Mouse (Mus musculus) naive thymus-derived CD4-positive, alpha-beta T cell, adult 2 months (primary cell): ENCODE data around the gene 1700086D15Rik.

Experiments used
- DNase-seq: peaks from one replicate; pipeline ENCODE4 v3.0.0-alpha.2; 2011; ENCODE audit warnings: low read depth

The 1700086D15Rik gene

DNA sequence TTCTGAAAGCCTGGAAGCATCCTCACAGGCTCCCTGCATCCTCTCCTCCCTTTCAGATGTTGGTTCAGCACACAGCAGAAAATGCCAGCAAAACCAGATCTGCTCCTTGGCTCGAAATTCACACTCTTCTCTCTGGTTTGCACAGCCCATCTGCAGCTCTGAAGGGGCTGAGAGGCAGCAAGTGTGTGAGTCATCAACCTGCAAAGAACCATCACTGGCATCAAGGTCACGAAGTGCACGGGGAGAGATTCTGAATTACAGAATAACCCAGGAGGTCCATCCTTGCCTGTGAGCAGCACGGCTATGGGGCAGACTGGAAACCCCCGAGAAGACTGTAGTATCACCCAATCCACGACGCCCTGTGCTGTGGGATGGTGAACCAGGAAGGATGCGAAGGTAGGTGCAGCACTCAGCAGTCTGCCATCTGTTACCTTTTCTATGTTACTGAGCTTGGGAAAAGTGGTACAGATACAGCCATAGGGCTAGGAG lies 24.4 kb downstream of the 1700086D15Rik start:
- no peak for DNase-seq

DNA sequence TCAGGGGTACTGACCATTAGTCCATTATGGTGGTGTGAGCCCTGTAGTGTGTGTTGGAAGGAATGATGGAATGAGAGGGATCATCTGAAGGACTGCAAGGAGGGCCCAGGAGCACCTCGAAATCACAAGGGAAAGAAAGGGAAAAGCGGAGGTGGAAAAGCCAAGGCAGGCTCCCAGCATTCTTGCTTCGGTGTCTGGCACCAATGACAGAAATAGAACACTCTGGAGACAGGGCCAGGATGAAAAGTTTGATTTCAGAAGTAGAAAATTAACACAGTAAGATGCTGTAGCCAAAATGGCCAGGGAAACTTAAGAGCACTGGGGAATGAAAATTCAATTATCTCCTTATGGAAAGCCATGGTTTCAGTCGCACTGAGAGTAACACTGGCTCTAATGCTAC lies 26.0 kb downstream of the 1700086D15Rik start:
- no peak for DNase-seq

GRCm38 (mm10) chr11:65129110-65129509 lies 30.6 kb downstream of the 1700086D15Rik start:
- DNase-seq, result no peak

GRCm38 (mm10) chr11:65128666-65129065 lies 31.0 kb downstream of the 1700086D15Rik start:
- DNase-seq, result no peak

DNA sequence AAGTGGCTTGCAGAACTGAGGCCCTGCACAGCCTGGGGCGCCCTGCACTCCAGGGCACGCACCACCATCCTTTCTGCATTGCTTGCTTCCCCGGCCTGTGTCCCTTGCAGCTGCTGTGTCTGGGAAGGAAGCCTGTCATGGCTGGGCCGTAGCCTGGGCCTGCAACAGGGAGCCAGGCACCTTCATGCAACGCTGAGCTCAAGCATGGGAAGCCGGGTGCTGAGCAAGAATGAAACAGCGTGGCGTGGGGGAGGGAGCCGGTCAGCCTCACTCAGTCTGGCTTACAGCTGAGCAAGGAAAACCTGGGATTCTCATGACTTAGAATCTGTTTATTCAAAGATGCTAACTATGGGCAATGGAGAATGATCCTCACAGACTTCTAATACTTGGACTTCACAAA lies 33.1 kb downstream of the 1700086D15Rik start:
- no peak for DNase-seq

GRCm38 (mm10) chr11:65124913-65125418 lies 34.7 kb downstream of the 1700086D15Rik start:
- DNase-seq, result no peak

- DNase-seq, result no peak
These were observed 39.4 kb downstream of the 1700086D15Rik start for GRCm38 (mm10) chr11:65120276-65120675.

DNA sequence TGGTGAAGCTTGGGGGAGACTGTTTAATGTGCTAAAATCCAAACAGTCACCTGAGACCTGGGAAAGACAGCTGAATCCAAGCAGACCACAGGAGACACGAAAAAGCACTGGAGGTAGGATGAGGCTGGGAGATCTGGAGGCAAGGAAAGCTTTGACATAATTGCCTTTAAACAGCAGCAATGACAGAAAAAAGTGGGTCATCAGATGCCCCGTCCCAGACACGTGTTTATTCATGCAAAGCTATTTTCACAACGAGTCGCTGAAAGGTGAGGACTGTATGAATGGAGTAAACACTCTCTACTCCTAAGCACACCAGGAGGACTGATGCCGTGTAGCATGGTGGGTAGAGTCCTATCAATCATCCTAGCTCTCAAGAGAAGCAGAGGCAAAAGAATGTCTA lies 43.9 kb downstream of the 1700086D15Rik start:
- no peak for DNase-seq

DNA sequence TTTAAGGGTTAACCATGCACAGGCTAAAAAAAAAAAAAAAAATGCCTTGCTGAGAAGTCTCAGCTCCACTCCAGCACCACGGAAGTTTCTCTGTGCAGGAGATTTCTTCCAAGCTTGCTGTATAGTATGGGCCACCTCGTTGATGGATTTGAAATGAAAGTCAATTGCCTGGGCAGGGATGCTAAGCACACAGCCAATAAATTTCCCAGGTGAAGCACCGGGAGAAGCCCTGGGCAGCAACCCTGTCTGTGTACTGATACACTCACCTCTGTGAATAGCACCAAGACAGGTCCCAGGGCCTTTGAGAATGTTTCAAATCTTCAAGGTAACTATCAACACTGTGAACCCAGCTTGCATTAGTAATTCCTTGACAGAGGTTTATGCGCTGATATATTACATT lies 47.6 kb downstream of the 1700086D15Rik start:
- DNase-seq, result no peak

DNA sequence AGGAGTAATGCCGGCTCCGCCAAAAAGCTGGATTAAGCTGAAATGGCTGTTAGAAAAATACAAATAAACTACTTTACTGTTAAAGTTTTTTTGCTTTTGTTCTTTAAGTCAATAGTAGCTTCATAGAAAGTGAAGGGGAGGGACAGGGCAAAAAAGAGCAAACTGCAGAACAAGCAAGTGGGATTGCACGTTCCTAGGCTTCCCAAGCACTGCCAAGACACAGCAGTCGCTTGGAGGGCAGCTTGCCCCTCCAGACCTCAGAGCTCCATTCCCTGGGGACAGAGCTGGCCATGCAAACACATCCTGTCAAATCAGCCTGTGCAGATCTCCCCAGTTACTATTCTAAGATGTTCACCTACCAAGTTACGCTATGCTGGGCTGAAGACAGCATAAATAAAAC lies 48.0 kb downstream of the 1700086D15Rik start:
- no peak for DNase-seq

GRCm38 (mm10) chr11:65110058-65110457 lies 49.6 kb downstream of the 1700086D15Rik start:
- no peak for DNase-seq

GRCm38 (mm10) chr11:65107734-65108171 lies 51.9 kb downstream of the 1700086D15Rik start:
- no peak for DNase-seq

DNA sequence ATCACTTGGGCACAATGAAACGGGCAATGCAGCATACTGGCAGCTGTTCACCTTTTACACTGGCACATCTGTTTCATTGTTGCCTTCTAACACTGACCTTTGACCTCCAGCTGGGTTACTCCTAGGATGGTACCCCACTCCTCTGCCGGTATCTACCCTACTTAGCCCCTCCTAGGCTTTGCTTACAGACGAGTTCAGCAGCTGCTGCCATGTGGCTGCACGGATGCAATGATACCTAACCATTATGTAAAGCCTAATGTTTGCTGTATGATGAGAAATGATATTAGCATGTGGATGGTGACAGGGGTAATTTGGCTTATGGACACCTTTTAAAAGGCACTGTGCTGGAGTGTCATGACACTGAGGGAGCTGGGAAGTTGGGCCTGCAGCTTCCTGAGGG lies 52.5 kb downstream of the 1700086D15Rik start:
- DNase-seq, result no peak

- no peak for DNase-seq
These were observed 55.6 kb downstream of the 1700086D15Rik start for GRCm38 (mm10) chr11:65104076-65104475.
